Mouse (Mus musculus) heart, adult 11 months (tissue): ENCODE measurements around the gene Ube2m.

Source experiments
- DNase-seq: peaks from one replicate; pipeline ENCODE4 v3.0.0; 2022

The Ube2m gene

DNA sequence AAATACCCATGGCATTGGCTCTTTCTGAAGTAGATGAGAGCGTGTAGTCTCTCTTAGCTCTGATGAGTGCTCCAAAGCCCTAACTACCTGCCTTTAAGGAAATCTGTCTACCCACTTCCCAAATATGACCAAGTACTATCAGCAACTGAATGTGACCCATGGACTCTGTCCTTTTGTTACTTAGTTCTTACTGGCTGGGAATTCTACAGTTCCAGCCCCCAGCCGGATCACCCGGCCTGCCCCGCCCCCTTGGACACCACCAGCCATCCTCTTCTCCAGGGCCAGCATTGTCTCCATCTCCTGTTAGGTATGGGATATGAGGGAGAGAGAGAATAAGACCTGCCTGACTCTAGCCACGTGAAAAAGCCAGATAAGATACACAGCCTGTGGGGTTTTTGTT lies 40.0 kb downstream of the Ube2m start, which contains the start of gene Slc27a5:
TSS of gene Slc27a5 (minus strand) at position 140 of the 400 bp plus-strand sequence.
- no peak for DNase-seq

DNA sequence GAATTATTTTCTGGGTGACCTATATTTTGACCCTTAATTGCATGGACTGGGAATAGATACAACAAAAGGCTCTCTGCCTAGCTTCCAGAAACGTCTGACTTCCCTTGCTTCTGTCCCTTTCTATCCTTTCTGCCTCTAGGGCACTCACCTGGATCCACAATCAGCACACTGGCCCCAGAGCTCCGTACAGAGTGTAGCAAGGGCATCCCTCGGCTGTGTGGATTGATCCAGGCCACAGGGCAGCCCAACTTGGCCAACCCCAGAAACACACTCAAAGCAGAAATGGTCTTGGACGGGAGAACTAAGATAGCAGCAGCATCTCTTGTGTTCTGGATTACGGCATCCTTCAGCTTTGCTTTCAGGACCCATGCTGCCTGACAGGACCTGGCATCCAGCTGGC lies 40.8 kb downstream of the Ube2m start:
- DNase-seq, result no peak

GRCm38 (mm10) chr7:12995862-12996261 lies 42.2 kb downstream of the Ube2m start:
- no peak for DNase-seq

DNA sequence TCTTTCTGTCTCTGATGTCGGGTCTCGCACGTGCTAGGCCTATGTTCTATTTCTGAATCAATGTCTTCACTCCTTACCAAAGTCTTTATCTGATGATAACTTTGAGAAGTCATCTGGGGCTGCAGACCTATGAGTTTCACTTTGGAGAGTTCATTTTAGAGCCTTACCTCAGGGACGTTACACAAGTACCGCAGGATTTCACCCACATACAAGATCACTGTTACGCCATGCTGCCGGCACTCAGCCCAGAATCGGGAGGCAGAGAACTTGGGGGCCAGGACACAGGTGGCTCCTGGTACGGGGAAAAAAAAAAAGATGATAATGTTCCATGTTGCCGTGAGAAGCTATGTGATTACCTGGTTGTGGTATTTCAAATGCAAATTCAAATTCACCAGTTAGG lies 44.9 kb downstream of the Ube2m start:
- no peak for DNase-seq

DNA sequence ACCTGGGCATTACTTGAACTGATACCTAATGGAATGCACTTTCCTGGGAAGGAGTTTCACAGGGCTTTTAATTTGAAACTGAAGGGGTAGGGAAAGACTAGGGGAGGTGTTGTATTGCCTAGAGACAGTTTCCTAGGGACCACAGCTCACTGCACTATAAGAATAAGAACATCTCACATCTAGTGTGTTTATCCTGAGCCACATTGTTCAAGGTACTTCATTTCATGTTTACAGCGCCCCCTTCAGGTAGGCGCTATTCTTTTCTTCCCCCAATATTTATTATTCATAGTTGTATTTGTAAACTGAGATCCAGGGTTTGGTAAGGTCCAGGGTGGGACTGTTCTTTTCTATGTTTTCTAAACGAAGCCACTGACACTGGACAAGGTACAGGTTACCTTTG lies 45.9 kb downstream of the Ube2m start:
- DNase-seq, result no peak

GRCm38 (mm10) chr7:12987409-12988189 lies 50.5 kb downstream of the Ube2m start:
- DNase-seq, result no peak

- DNase-seq, result no peak
Observed at GRCm38 (mm10) chr7:12986906-12987305, 51.2 kb downstream of the Ube2m start.

- no peak for DNase-seq
Observed at GRCm38 (mm10) chr7:12985724-12986123, 52.4 kb downstream of the Ube2m start.
